28 mouse cellular contexts compared by ENCODE assay signal in the genomic region with DNA sequence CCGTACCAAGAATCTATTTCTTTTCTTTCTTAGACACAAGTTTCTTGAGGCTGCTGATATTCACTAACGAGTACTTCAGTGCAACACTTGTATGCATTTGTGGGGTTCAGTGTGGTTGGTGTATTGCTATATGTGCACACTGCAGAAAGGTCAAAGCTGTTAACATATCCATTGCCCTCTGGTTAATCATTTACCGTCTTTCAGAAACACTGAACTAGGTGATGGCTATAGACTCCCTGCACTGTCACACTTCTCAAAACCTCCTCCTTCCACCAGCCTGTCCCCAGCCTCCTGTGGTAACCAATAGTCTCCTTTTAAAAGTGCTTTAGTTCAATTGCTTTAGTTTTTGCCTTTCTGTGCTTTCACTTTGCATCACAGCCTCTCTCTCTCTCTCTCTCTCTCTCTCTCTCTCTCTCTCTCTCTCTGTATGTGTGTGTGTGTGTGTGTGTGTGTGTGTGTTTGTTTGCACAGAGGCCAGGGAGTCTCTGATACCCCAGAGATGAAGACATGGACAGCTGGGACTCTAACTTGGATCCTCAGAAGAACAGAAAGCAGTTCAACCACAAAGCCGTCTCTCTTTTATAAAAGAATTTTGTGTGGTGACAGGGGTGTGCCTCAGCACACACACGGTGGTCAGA. TPM values are rescaled to one million over a fixed set of nuclear protein-coding genes. Genes with fewer than 3 reads are reported as not detected.
DNase-seq lines count a peak whose midpoint lies in the region; ATAC-seq lines count a peak whose summit lies in the region.
"Had no signal": no experiment of that assay in that cellular context is flagged by ENCODE, and none has a peak within 500 bp of the region (broad histone marks: within the 10 kb centered on the region; RNA-seq: fewer than 3 reads in every experiment).

No protein-coding gene starts in this region.

- H3K9ac ChIP-seq in intestine, embryonic 14.5 days (ENCODE audit: low read length) = no peak overlapping the region
- H3K9ac ChIP-seq in liver, embryonic 13.5 days = no peak overlapping the region
- no peak overlapping the region for H3K9ac ChIP-seq in stomach, embryonic 14.5 days (replicated peaks; ENCODE audit: low read depth, low read length)
- no peak overlapping the region for H3K9ac ChIP-seq in hindbrain, embryonic 12.5 days
- H3K9ac ChIP-seq: embryonic facial prominence, embryonic 15.5 days; forebrain, embryonic 15.5 days; heart, embryonic 12.5 days; hindbrain, embryonic 13.5 days; neural tube, embryonic 15.5 days had no signal

- H3K27ac ChIP-seq in intestine, embryonic 14.5 days (ENCODE audit: low read depth) = no peak overlapping the region
- H3K27ac ChIP-seq in liver, embryonic 13.5 days = no peak overlapping the region
- H3K27ac ChIP-seq in stomach, embryonic 14.5 days (ENCODE audit: low read length) = no peak overlapping the region
- H3K27ac ChIP-seq in hindbrain, embryonic 12.5 days = no peak overlapping the region
- no peak overlapping the region for H3K27ac ChIP-seq in hindbrain, embryonic 10.5 days
- H3K27ac ChIP-seq: embryonic facial prominence, embryonic 15.5 days; forebrain, embryonic 15.5 days; hindbrain, embryonic 13.5 days; kidney, postnatal 0 days; left cerebral cortex, adult 2 months; neural tube, embryonic 15.5 days had no signal

- H3K9me3 ChIP-seq in intestine, embryonic 14.5 days (ENCODE audit: control insufficient read depth, low read length) = no peaks in the 10 kb centered on the region
- H3K9me3 ChIP-seq in liver, embryonic 13.5 days (replicated peaks) = no peaks in the 10 kb centered on the region
- H3K9me3 ChIP-seq in stomach, embryonic 14.5 days (ENCODE audit: control insufficient read depth, low read depth, low read length) = no peaks in the 10 kb centered on the region
- H3K9me3 ChIP-seq in hindbrain, embryonic 12.5 days (replicated peaks) = no peaks in the 10 kb centered on the region
- H3K9me3 ChIP-seq in hindbrain, embryonic 10.5 days = no peaks in the 10 kb centered on the region
- H3K9me3 ChIP-seq: embryonic facial prominence, embryonic 15.5 days; forebrain, embryonic 15.5 days; heart, embryonic 12.5 days; hindbrain, embryonic 13.5 days; neural tube, embryonic 15.5 days had no signal

- no peaks in the 10 kb centered on the region for H3K36me3 ChIP-seq in intestine, embryonic 14.5 days (ENCODE audit: control insufficient read depth, insufficient read depth, low read length)
- H3K36me3 ChIP-seq in liver, embryonic 13.5 days = no peaks in the 10 kb centered on the region
- no peaks in the 10 kb centered on the region for H3K36me3 ChIP-seq in stomach, embryonic 14.5 days (ENCODE audit: control insufficient read depth, insufficient read depth, low read length)
- H3K36me3 ChIP-seq in hindbrain, embryonic 12.5 days = no peaks in the 10 kb centered on the region
- H3K36me3 ChIP-seq in hindbrain, embryonic 10.5 days = no peaks in the 10 kb centered on the region
- H3K36me3 ChIP-seq: embryonic facial prominence, embryonic 15.5 days; forebrain, embryonic 15.5 days; heart, embryonic 12.5 days; hindbrain, embryonic 13.5 days; neural tube, embryonic 15.5 days had no signal

- DNase-seq in intestine, embryonic 14.5 days (ENCODE audit: low spot score) = no peak
- no peak for DNase-seq in liver, embryonic 13.5 days
- no peak for DNase-seq in lung, adult 18-20 months
- no peak for DNase-seq in hindbrain, embryonic 10.5 days (ENCODE audit: low spot score)
- DNase-seq in frontal cortex, postnatal 10 days (ENCODE audit: low spot score in 2 of 2) = no peak
- DNase-seq: adrenal gland, postnatal 14 days; B cell, adult 2 months; cerebellum, adult 9-10 months; gastrocnemius, postnatal 14 days; heart, adult 18-20 months; heart, postnatal 14 days; kidney, adult 11 months; left cerebral cortex, postnatal 4 days; lung, adult 2 months; lung, postnatal 14 days; right cerebral cortex, adult 18-20 months; thymus, adult 2 months had no signal

- WGBS in intestine, embryonic 14.5 days = 70% methylated on average over 5 of the region's 5 CpGs
- WGBS in liver, embryonic 13.5 days (ENCODE audit: insufficient replicate concordance) = 59% methylated on average over 5 of the region's 5 CpGs
- WGBS in stomach, embryonic 14.5 days = 58% methylated on average over 5 of the region's 5 CpGs
- 79% methylated on average over 5 of the region's 5 CpGs for WGBS in hindbrain, embryonic 12.5 days
- WGBS in hindbrain, embryonic 10.5 days = 84% methylated on average over 5 of the region's 5 CpGs

- ATAC-seq in activated CD4-positive, CD25-positive, alpha-beta regulatory T cell, adult 4 months = peak; percentile 44
- ATAC-seq in intestine, embryonic 14.5 days (replicated peaks; ENCODE audit: low FRiP score, low TSS enrichment, low read depth) = 0 out of 2 replicates have a peak, but pooled peaks have one; percentile 60
- ATAC-seq in liver, embryonic 13.5 days (ENCODE audit: low read depth) = peak; percentile 81
- peak; percentile 80; the same call in 1 of the 2 replicates for ATAC-seq in stomach, embryonic 14.5 days (ENCODE audit: insufficient number of reproducible peaks, insufficient read depth, low FRiP score, low read depth)
- ATAC-seq in hindbrain, embryonic 12.5 days (ENCODE audit: low FRiP score) = no peak
- ATAC-seq: forebrain, embryonic 15.5 days had no signal

- H3K27me3 ChIP-seq in intestine, embryonic 14.5 days (replicated peaks; ENCODE audit: control insufficient read depth, insufficient read depth, low read length) = no peaks in the 10 kb centered on the region
- no peaks in the 10 kb centered on the region for H3K27me3 ChIP-seq in liver, embryonic 13.5 days
- no peaks in the 10 kb centered on the region for H3K27me3 ChIP-seq in stomach, embryonic 14.5 days (ENCODE audit: control insufficient read depth, insufficient read depth, low read length)
- no peaks in the 10 kb centered on the region for H3K27me3 ChIP-seq in hindbrain, embryonic 12.5 days
- no peaks in the 10 kb centered on the region for H3K27me3 ChIP-seq in hindbrain, embryonic 10.5 days (ENCODE audit: insufficient read depth, poor library complexity, severe bottlenecking)
- H3K27me3 ChIP-seq: forebrain, embryonic 15.5 days; heart, embryonic 12.5 days; hindbrain, embryonic 13.5 days; neural tube, embryonic 15.5 days had no signal

- no peak overlapping the region for H3K4me3 ChIP-seq in intestine, embryonic 14.5 days (ENCODE audit: low read depth, low read length)
- H3K4me3 ChIP-seq in liver, embryonic 13.5 days (replicated peaks) = no peak overlapping the region
- H3K4me3 ChIP-seq in stomach, embryonic 14.5 days (ENCODE audit: low read depth, low read length) = no peak overlapping the region
- H3K4me3 ChIP-seq in hindbrain, embryonic 12.5 days = no peak overlapping the region
- no peak overlapping the region for H3K4me3 ChIP-seq in hindbrain, embryonic 10.5 days
- H3K4me3 ChIP-seq: embryonic facial prominence, embryonic 15.5 days; forebrain, embryonic 15.5 days; heart, embryonic 12.5 days; hindbrain, embryonic 13.5 days; left cerebral cortex, adult 2 months; neural tube, embryonic 15.5 days had no signal

- no peak overlapping the region for H3K4me2 ChIP-seq in intestine, embryonic 14.5 days (ENCODE audit: low read length)
- H3K4me2 ChIP-seq in liver, embryonic 13.5 days = peak overlapping the region; percentile 10; the same call in 1 of the 2 replicates
- no peak overlapping the region for H3K4me2 ChIP-seq in stomach, embryonic 14.5 days (replicated peaks; ENCODE audit: low read depth, low read length)
- no peak overlapping the region for H3K4me2 ChIP-seq in hindbrain, embryonic 12.5 days (replicated peaks)
- H3K4me2 ChIP-seq: embryonic facial prominence, embryonic 15.5 days; forebrain, embryonic 15.5 days; heart, embryonic 12.5 days; hindbrain, embryonic 13.5 days; midbrain, embryonic 11.5 days; neural tube, embryonic 15.5 days had no signal

- H3K4me1 ChIP-seq in intestine, embryonic 14.5 days (replicated peaks; ENCODE audit: control insufficient read depth, insufficient read depth, low read length) = no peaks in the 10 kb centered on the region
- peaks cover 5% of the 10 kb centered on the region for H3K4me1 ChIP-seq in liver, embryonic 13.5 days (replicated peaks)
- H3K4me1 ChIP-seq in stomach, embryonic 14.5 days (ENCODE audit: control insufficient read depth, insufficient read depth, low read length) = no peaks in the 10 kb centered on the region
- no peaks in the 10 kb centered on the region for H3K4me1 ChIP-seq in hindbrain, embryonic 12.5 days
- no peaks in the 10 kb centered on the region for H3K4me1 ChIP-seq in hindbrain, embryonic 10.5 days (replicated peaks)
- H3K4me1 ChIP-seq: embryonic facial prominence, embryonic 15.5 days; forebrain, embryonic 15.5 days; heart, embryonic 12.5 days; hindbrain, embryonic 13.5 days; neural tube, embryonic 15.5 days had no signal

RNA-seq across cellular contexts. Expression of a gene that starts 13.3 kb away (rescaled TPM):
- polyA plus RNA-seq in activated CD4-positive, CD25-positive, alpha-beta regulatory T cell, adult 4 months (2017; shearing (Covaris generic)) = 10 to 100 TPM; 24.0 to 33.8 TPM
- polyA plus RNA-seq in intestine, embryonic 14.5 days (2014; fragmentation: Nextera tagmentation; extraction: Ambion mirVana) = 66.5 and 78.7 TPM in 2 replicates
- polyA plus RNA-seq in liver, embryonic 13.5 days (2015; fragmentation: Nextera tagmentation; extraction: Ambion mirVana) = 59.1 and 66.7 TPM in 2 replicates
- 54.7 and 58.0 TPM in 2 replicates for polyA plus RNA-seq in stomach, embryonic 14.5 days (2014; fragmentation: Nextera tagmentation; extraction: Ambion mirVana)
- polyA plus RNA-seq in hindbrain, embryonic 12.5 days (2016; fragmentation: Nextera tagmentation; extraction: Ambion mirVana) = 59.7 and 65.1 TPM in 2 replicates
- polyA plus RNA-seq in hindbrain, embryonic 10.5 days (2016; fragmentation: Nextera tagmentation; extraction: Ambion mirVana) = 75.5 and 82.5 TPM in 2 replicates

RNA-seq across cellular contexts. Expression of a gene that starts 43.4 kb away (rescaled TPM):
- under 1 TPM in 1 of 2 experiments, not detected in 1; 0.19 TPM for polyA plus RNA-seq in activated CD4-positive, CD25-positive, alpha-beta regulatory T cell, adult 4 months (2017; shearing (Covaris generic))
- polyA plus RNA-seq in intestine, embryonic 14.5 days (2014; fragmentation: Nextera tagmentation; extraction: Ambion mirVana) = 0.69 and 1.3 TPM in 2 replicates
- 0.10 and 0.14 TPM in 2 replicates for polyA plus RNA-seq in liver, embryonic 13.5 days (2015; fragmentation: Nextera tagmentation; extraction: Ambion mirVana)
- polyA plus RNA-seq in stomach, embryonic 14.5 days (2014; fragmentation: Nextera tagmentation; extraction: Ambion mirVana) = 1.3 TPM in 2 replicates
- 1.1 and 1.2 TPM in 2 replicates for polyA plus RNA-seq in hindbrain, embryonic 12.5 days (2016; fragmentation: Nextera tagmentation; extraction: Ambion mirVana)
- polyA plus RNA-seq in hindbrain, embryonic 10.5 days (2016; fragmentation: Nextera tagmentation; extraction: Ambion mirVana) = 0.39 and 0.93 TPM in 2 replicates
